Comparison of ENCODE assay signal across 10 mouse cellular contexts in genomic region chr11:33202972-33203371, GRCm38 (mm10). TPM values are rescaled to one million over a fixed set of nuclear protein-coding genes. Genes with fewer than 3 reads are reported as not detected.
DNase-seq lines count a peak whose midpoint lies in the region; ATAC-seq lines count a peak whose summit lies in the region.
"Had no signal": no experiment of that assay in that cellular context is flagged by ENCODE, and none has a peak within 500 bp of the region (broad histone marks: within the 10 kb centered on the region; RNA-seq: fewer than 3 reads in every experiment).

No protein-coding gene starts in this region.

- H3K27ac ChIP-seq in lung, embryonic 16.5 days (ENCODE audit: low read length), result no peak overlapping the region
- no peak overlapping the region for H3K27ac ChIP-seq in limb, embryonic 13.5 days
- H3K27ac ChIP-seq in stomach, embryonic 16.5 days (ENCODE audit: low read length), result no peak overlapping the region

- peak; percentile 11 for DNase-seq in adrenal gland, postnatal 14 days
- DNase-seq in adrenal gland, postnatal 36 days, result no peak
- DNase-seq in lung, postnatal 4 days, result no peak
- no peak for DNase-seq in thymus, postnatal 25 days

- peak overlapping the region; percentile 43 for H3K4me2 ChIP-seq in lung, embryonic 16.5 days (ENCODE audit: low read depth, low read length)
- H3K4me2 ChIP-seq in limb, embryonic 13.5 days (replicated peaks), result peak overlapping the region; percentile 64
- peak overlapping the region; percentile 37 for H3K4me2 ChIP-seq in stomach, embryonic 16.5 days (ENCODE audit: low read depth, low read length)

- H3K9ac ChIP-seq in lung, embryonic 16.5 days (ENCODE audit: low read length), result no peak overlapping the region
- no peak overlapping the region for H3K9ac ChIP-seq in limb, embryonic 13.5 days
- no peak overlapping the region for H3K9ac ChIP-seq in stomach, embryonic 16.5 days (ENCODE audit: low read length)

- H3K4me3 ChIP-seq in lung, embryonic 16.5 days (ENCODE audit: low read length), result peak overlapping the region; percentile 34
- peak overlapping the region; percentile 39 for H3K4me3 ChIP-seq in limb, embryonic 13.5 days
- H3K4me3 ChIP-seq in stomach, embryonic 16.5 days (replicated peaks; ENCODE audit: low read length), result peak overlapping the region; percentile 29
- H3K4me3 ChIP-seq: megakaryocyte, embryonic 14.5 days had no signal

- H3K9me3 ChIP-seq in lung, embryonic 16.5 days (ENCODE audit: control insufficient read depth, low read length), result no peaks in the 10 kb centered on the region
- no peaks in the 10 kb centered on the region for H3K9me3 ChIP-seq in limb, embryonic 13.5 days
- H3K9me3 ChIP-seq in stomach, embryonic 16.5 days (replicated peaks; ENCODE audit: control insufficient read depth, low read length), result no peaks in the 10 kb centered on the region

- 2% methylated on average over 33 of the region's 47 CpGs for WGBS in lung, embryonic 16.5 days
- WGBS in limb, embryonic 13.5 days, result 1% methylated on average over 45 of the region's 47 CpGs
- 2% methylated on average over 46 of the region's 47 CpGs for WGBS in stomach, embryonic 16.5 days

- H3K27me3 ChIP-seq in lung, embryonic 16.5 days (ENCODE audit: control insufficient read depth, insufficient read depth, low read depth, low read length), result peaks cover 87% of the 10 kb centered on the region
- peaks cover 100% of the 10 kb centered on the region for H3K27me3 ChIP-seq in limb, embryonic 13.5 days
- H3K27me3 ChIP-seq in stomach, embryonic 16.5 days (ENCODE audit: control insufficient read depth, insufficient read depth, low read length), result peaks cover 94% of the 10 kb centered on the region

- no peaks in the 10 kb centered on the region for H3K36me3 ChIP-seq in lung, embryonic 16.5 days (ENCODE audit: control insufficient read depth, insufficient read depth, low read length)
- no peaks in the 10 kb centered on the region for H3K36me3 ChIP-seq in limb, embryonic 13.5 days
- H3K36me3 ChIP-seq in stomach, embryonic 16.5 days (ENCODE audit: control insufficient read depth, insufficient read depth, low read length), result no peaks in the 10 kb centered on the region

- ATAC-seq in lung, embryonic 16.5 days (ENCODE audit: low read depth), result no peak
- no peak for ATAC-seq in limb, embryonic 13.5 days (ENCODE audit: low FRiP score, low read depth)
- ATAC-seq in stomach, embryonic 16.5 days (ENCODE audit: insufficient read depth, low FRiP score), result no peak
- ATAC-seq in frontal cortex, adult (ENCODE audit: low TSS enrichment), result no peak

- peaks cover 24% of the 10 kb centered on the region for H3K4me1 ChIP-seq in lung, embryonic 16.5 days (replicated peaks; ENCODE audit: control insufficient read depth, insufficient read depth, low read length)
- peaks cover 43% of the 10 kb centered on the region for H3K4me1 ChIP-seq in limb, embryonic 13.5 days
- peaks cover 25% of the 10 kb centered on the region for H3K4me1 ChIP-seq in stomach, embryonic 16.5 days (ENCODE audit: control insufficient read depth, insufficient read depth, low read length)

RNA-seq across cellular contexts. Expression of gene Tlx3, which starts 0.4 kb away (rescaled TPM):
- 0.23 TPM in 1 of 2 replicates, not detected in the other for total RNA-seq in adrenal gland, postnatal 14 days (2021)
- under 1 TPM in 1 of 2 experiments, not detected in 1; 0.23 TPM for total RNA-seq in adrenal gland, postnatal 36 days (2021)
- not detected in 2 replicates for polyA plus RNA-seq in lung, embryonic 16.5 days (2015; fragmentation: Nextera tagmentation; extraction: Ambion mirVana)
- polyA plus RNA-seq in limb, embryonic 13.5 days (2015; fragmentation: Nextera tagmentation; extraction: Ambion mirVana), result not detected in 2 replicates
- polyA plus RNA-seq in stomach, embryonic 16.5 days (2015; fragmentation: Nextera tagmentation; extraction: Ambion mirVana), result not detected in 2 replicates
- polyA plus RNA-seq: frontal cortex, adult 2 months had no signal

RNA-seq across cellular contexts. Expression of gene Npm1, which starts 40.0 kb away (rescaled TPM):
- total RNA-seq in adrenal gland, postnatal 14 days (2021), result 351 and 422 TPM in 2 replicates
- total RNA-seq in adrenal gland, postnatal 36 days (2021), result 100 to 1,000 TPM; 300 to 316 TPM
- polyA plus RNA-seq in lung, embryonic 16.5 days (2015; fragmentation: Nextera tagmentation; extraction: Ambion mirVana), result 736 and 786 TPM in 2 replicates
- polyA plus RNA-seq in limb, embryonic 13.5 days (2015; fragmentation: Nextera tagmentation; extraction: Ambion mirVana), result 1,176 and 1,233 TPM in 2 replicates
- 616 and 704 TPM in 2 replicates for polyA plus RNA-seq in stomach, embryonic 16.5 days (2015; fragmentation: Nextera tagmentation; extraction: Ambion mirVana)

RNA-seq across cellular contexts. Expression of gene Fgf18, which starts 55.8 kb away (rescaled TPM):
- 2.1 TPM in 2 replicates for total RNA-seq in adrenal gland, postnatal 14 days (2021)
- 1 to 10 TPM in 1 of 2 experiments, under 1 TPM in 1; 0.95 to 1.6 TPM for total RNA-seq in adrenal gland, postnatal 36 days (2021)
- 10.8 and 11.3 TPM in 2 replicates for polyA plus RNA-seq in lung, embryonic 16.5 days (2015; fragmentation: Nextera tagmentation; extraction: Ambion mirVana)
- polyA plus RNA-seq in limb, embryonic 13.5 days (2015; fragmentation: Nextera tagmentation; extraction: Ambion mirVana), result 17.0 and 18.8 TPM in 2 replicates
- polyA plus RNA-seq in stomach, embryonic 16.5 days (2015; fragmentation: Nextera tagmentation; extraction: Ambion mirVana), result 1.8 and 2.0 TPM in 2 replicates
